Mouse (Mus musculus) MEL (cell line): ENCODE results near the gene Brpf1. TPM values are rescaled to one million over a fixed set of nuclear protein-coding genes. Genes with fewer than 3 reads are reported as not detected.
A peak's percentile ranks its signal among the peaks of the same experiment; 100 is the strongest.

Experiments used
- DNase-seq: peaks from one replicate; pipeline ENCODE4 v3.0.0; 2011; ENCODE audit warnings: low read depth, low spot score
- H3K27ac ChIP-seq: 2 replicates; pipeline ENCODE4 v1.5.1; 2012; ENCODE audit warnings: low read depth, mild to moderate bottlenecking, control low read depth, low read length, moderate library complexity; ENCODE audit not compliant: control insufficient read depth
- H3K27me3 ChIP-seq, 2 experiments: fragments of 150-350 bp in 1 of 2; sonication (generic) in 1 of 2; 2 replicates each; pipeline ENCODE4 v1.6.1; 2012; ENCODE audit warnings: low read length in 2 of 2, mild to moderate bottlenecking in 2 of 2, improper control_type of control experiment in 1 of 2, moderate library complexity in 1 of 2; ENCODE audit not compliant: insufficient read depth in 2 of 2, control insufficient read depth in 1 of 2
- H3K36me3 ChIP-seq, 2 experiments: 2 replicates each; pipeline ENCODE4 v1.6.1; 2012 to 2014; ENCODE audit warnings: low read length in 2 of 2, improper control_type of control experiment in 1 of 2, inconsistent platforms in 1 of 2, mild to moderate bottlenecking in 1 of 2; ENCODE audit not compliant: insufficient read depth in 2 of 2, control insufficient read depth in 1 of 2
- H3K4me1 ChIP-seq, 2 experiments: fragments of 150-350 bp in 1 of 2; sonication (generic) in 1 of 2; 2 replicates each; pipeline ENCODE4 v1.6.1; 2012; ENCODE audit warnings: low read length in 2 of 2, improper control_type of control experiment in 1 of 2, mild to moderate bottlenecking in 1 of 2; ENCODE audit not compliant: insufficient read depth in 2 of 2, control insufficient read depth in 1 of 2
- H3K4me3 ChIP-seq, 2 experiments: fragments of 150-350 bp in 1 of 2; sonication (generic) in 1 of 2; 2 replicates each; pipeline ENCODE4 v1.5.1; 2012; ENCODE audit warnings: low read depth in 2 of 2, low read length in 2 of 2, mild to moderate bottlenecking in 2 of 2, moderate library complexity in 2 of 2, control low read depth in 1 of 2, improper control_type of control experiment in 1 of 2; ENCODE audit not compliant: control insufficient read depth in 1 of 2, insufficient read depth in 1 of 2
- H3K79me2 ChIP-seq: 2 replicates; pipeline ENCODE4 v1.6.1; 2012; ENCODE audit warnings: mild to moderate bottlenecking, low read length, moderate library complexity; ENCODE audit not compliant: control insufficient read depth, poor library complexity, insufficient read depth
- H3K9ac ChIP-seq: 2 replicates; pipeline ENCODE4 v1.6.1; 2012; ENCODE audit warnings: low read depth, mild to moderate bottlenecking, control low read depth, low read length, moderate library complexity; ENCODE audit not compliant: control insufficient read depth, poor library complexity, severe bottlenecking
- H3K9me3 ChIP-seq: fragments of 150-350 bp; sonication (generic); replicated peaks from 2 replicates; pipeline ENCODE4 v1.6.1; 2012; ENCODE audit warnings: mild to moderate bottlenecking, low read length, improper control_type of control experiment, moderate library complexity; ENCODE audit not compliant: insufficient read depth
- BHLHE40 ChIP-seq: IDR thresholded peaks from 2 replicates; pipeline ENCODE4 v1.6.1; 2012; ENCODE audit warnings: low read depth, mild to moderate bottlenecking, inconsistent platforms, low read length, improper control_type of control experiment, borderline replicate concordance
- CHD1 ChIP-seq: IDR thresholded peaks from 2 replicates; pipeline ENCODE4 v1.6.1; 2012; ENCODE audit warnings: low read depth, mild to moderate bottlenecking, inconsistent platforms, low read length, improper control_type of control experiment
- ELF1 ChIP-seq: IDR thresholded peaks from 2 replicates; pipeline ENCODE4 v1.6.1; 2014; ENCODE audit warnings: low read depth, mild to moderate bottlenecking, inconsistent platforms, low read length, improper control_type of control experiment, moderate library complexity
- GABPA ChIP-seq: IDR thresholded peaks from 2 replicates; pipeline ENCODE4 v1.6.1; 2012; ENCODE audit warnings: low read depth, mild to moderate bottlenecking, inconsistent platforms, low read length, improper control_type of control experiment, moderate library complexity
- JUND ChIP-seq: IDR thresholded peaks from 2 replicates; pipeline ENCODE4 v1.6.1; 2011; ENCODE audit warnings: low read depth, mild to moderate bottlenecking, improper control_type of control experiment, low read length
- MXI1 ChIP-seq: IDR thresholded peaks from 2 replicates; pipeline ENCODE4 v1.6.1; 2011; ENCODE audit warnings: mild to moderate bottlenecking, low read depth, low read length, improper control_type of control experiment
- MYB ChIP-seq: IDR thresholded peaks from 2 replicates; pipeline ENCODE4 v1.6.1; 2011; ENCODE audit warnings: mild to moderate bottlenecking, low read depth, low read length, improper control_type of control experiment
- MYC ChIP-seq: IDR thresholded peaks from 2 replicates; pipeline ENCODE4 v1.6.1; 2011; ENCODE audit warnings: low read depth, mild to moderate bottlenecking, low read length, improper control_type of control experiment, moderate library complexity
- NELFE ChIP-seq: IDR thresholded peaks from 2 replicates; pipeline ENCODE4 v1.6.1; 2011; ENCODE audit warnings: low read depth, low read length, improper control_type of control experiment
- NRF1 ChIP-seq: IDR thresholded peaks from 2 replicates; pipeline ENCODE4 v1.6.1; 2014; ENCODE audit warnings: low read depth, mild to moderate bottlenecking, inconsistent platforms, low read length, improper control_type of control experiment, moderate library complexity; ENCODE audit not compliant: poor library complexity, insufficient read depth, severe bottlenecking
- POLR2AphosphoS2 ChIP-seq: IDR thresholded peaks from 2 replicates; pipeline ENCODE4 v1.6.1; 2011; ENCODE audit warnings: low read length, improper control_type of control experiment
- RCOR1 ChIP-seq: IDR thresholded peaks from 2 replicates; pipeline ENCODE4 v1.6.1; 2012; ENCODE audit warnings: low read depth, mild to moderate bottlenecking, inconsistent platforms, low read length, improper control_type of control experiment
- SIN3A ChIP-seq: IDR thresholded peaks from 2 replicates; pipeline ENCODE4 v1.6.1; 2012; ENCODE audit warnings: low read length, improper control_type of control experiment, inconsistent platforms
- SMC3 ChIP-seq: IDR thresholded peaks from 2 replicates; pipeline ENCODE4 v1.6.1; 2011; ENCODE audit warnings: low read depth, low read length, improper control_type of control experiment
- TAL1 ChIP-seq: IDR thresholded peaks from 2 replicates; pipeline ENCODE4 v1.6.1; 2012; ENCODE audit warnings: mild to moderate bottlenecking, inconsistent platforms, low read length, moderate library complexity, mixed read lengths
- TBP ChIP-seq: IDR thresholded peaks from 2 replicates; pipeline ENCODE4 v1.8.0; 2011; ENCODE audit warnings: low read depth, low read length, improper control_type of control experiment
- TCF12 ChIP-seq: IDR thresholded peaks from 2 replicates; pipeline ENCODE4 v1.6.1; 2014; ENCODE audit warnings: low read depth, mild to moderate bottlenecking, inconsistent platforms, low read length, improper control_type of control experiment, moderate library complexity
- UBTF ChIP-seq: IDR thresholded peaks from 2 replicates; pipeline ENCODE4 v1.6.1; 2012; ENCODE audit warnings: low read depth, mild to moderate bottlenecking, inconsistent platforms, low read length, improper control_type of control experiment, moderate library complexity, borderline replicate concordance; ENCODE audit not compliant: insufficient read depth
- USF2 ChIP-seq, 2 experiments: IDR thresholded peaks; 2 replicates each; pipeline ENCODE4 v1.6.1; 2011 to 2012; ENCODE audit warnings: improper control_type of control experiment in 2 of 2, low read length in 2 of 2, borderline replicate concordance in 1 of 2, inconsistent platforms in 1 of 2, low read depth in 1 of 2, mild to moderate bottlenecking in 1 of 2; ENCODE audit not compliant: insufficient read depth in 1 of 2
- ZKSCAN1 ChIP-seq: IDR thresholded peaks from 2 replicates; pipeline ENCODE4 v1.6.1; 2012; ENCODE audit warnings: low read depth, mild to moderate bottlenecking, inconsistent platforms, low read length, improper control_type of control experiment, moderate library complexity
- ZMIZ1 ChIP-seq: IDR thresholded peaks from 2 replicates; pipeline ENCODE4 v1.6.1; 2012; ENCODE audit warnings: low read depth, mild to moderate bottlenecking, inconsistent platforms, low read length, improper control_type of control experiment, moderate library complexity
- ZNF384 ChIP-seq: IDR thresholded peaks from 2 replicates; pipeline ENCODE4 v1.6.1; 2012; ENCODE audit warnings: low read depth, mild to moderate bottlenecking, inconsistent platforms, low read length, improper control_type of control experiment
- polyA plus RNA-seq, 2 experiments: library from polyadenylated mRNA; stranded (reverse) in 1 of 2; unstranded in 1 of 2; fragments of >175 nt in 1 of 2; fragments of >200 nt in 1 of 2; gene quantifications; 2 replicates each; pipeline versions ENCODE4 v1.2.1 to v1.2.4; 2012; ENCODE audit warnings: low replicate concordance in 2 of 2, low read depth in 1 of 2; ENCODE audit not compliant: insufficient read length in 2 of 2, insufficient read depth in 1 of 2, missing spikeins in 1 of 2
- total RNA-seq: library from RNA; depleted of rRNA; stranded (reverse); fragments of 300-350 nt; gene quantifications from 2 replicates; pipeline ENCODE4 v1.2.3, GENCODE M21; 2012

Brpf1 gene
- total and polyA plus RNA-seq, 3 experiments, result 32.6 to 46.8 (median 44.9) TPM

DNA sequence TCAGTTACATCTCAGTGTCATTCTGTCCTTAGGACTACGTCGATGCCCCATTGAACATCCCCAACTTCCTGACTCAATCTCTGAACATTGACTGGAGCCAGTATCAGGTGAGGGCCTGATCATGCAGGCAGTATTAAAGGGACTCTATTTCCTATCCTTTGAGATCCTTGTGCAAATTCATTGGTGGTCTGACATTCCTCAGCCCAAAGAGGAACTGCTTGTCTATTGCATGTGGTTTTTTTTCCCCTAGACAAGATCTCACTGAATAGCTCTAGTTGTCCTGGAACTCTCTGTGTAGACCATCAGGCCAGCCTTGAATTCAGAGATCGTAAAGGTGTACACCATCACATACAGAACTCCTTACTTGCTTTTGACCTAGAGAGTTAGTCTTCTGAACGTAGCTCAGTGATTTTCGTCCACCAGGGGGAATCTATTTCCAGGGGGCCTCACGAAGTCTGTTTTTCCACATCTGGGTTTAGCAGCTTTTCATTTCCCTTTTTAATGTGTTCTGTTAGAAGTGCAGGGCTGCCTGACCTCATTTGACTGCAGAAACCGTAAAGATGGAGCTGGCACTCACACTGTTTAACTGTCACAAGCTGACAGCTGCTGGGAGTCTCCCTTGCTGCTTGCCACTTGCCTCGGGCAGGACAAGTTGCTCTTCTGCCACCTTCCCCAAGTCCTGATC, 45.6 kb upstream of the Brpf1 start:
- H3K9me3 ChIP-seq, result no peaks in the 10 kb centered on the region
- H3K27ac ChIP-seq, result no peak overlapping the region
- no peak for DNase-seq
- 0 out of 2 replicates have a peak, but pooled peaks have one; percentile 11 for TF ChIP-seq SMC3
- TF ChIP-seq ELF1, result no peak
- no peak for TF ChIP-seq RCOR1
- no peak for TF ChIP-seq TCF12
- TF ChIP-seq SIN3A, result no peak
- no peak for TF ChIP-seq MXI1
- TF ChIP-seq UBTF, result no peak
- no peak for TF ChIP-seq JUND
- no peaks in the 10 kb centered on the region for H3K27me3 ChIP-seq
- H3K79me2 ChIP-seq, result no peaks in the 10 kb centered on the region
- peaks cover 0 to 3% of the 10 kb centered on the region in 2 experiments; a peak in 1 of 4 replicates for H3K36me3 ChIP-seq
- no peak overlapping the region for H3K9ac ChIP-seq
- no peak overlapping the region for H3K4me3 ChIP-seq
- no peaks in the 10 kb centered on the region for H3K4me1 ChIP-seq

DNA sequence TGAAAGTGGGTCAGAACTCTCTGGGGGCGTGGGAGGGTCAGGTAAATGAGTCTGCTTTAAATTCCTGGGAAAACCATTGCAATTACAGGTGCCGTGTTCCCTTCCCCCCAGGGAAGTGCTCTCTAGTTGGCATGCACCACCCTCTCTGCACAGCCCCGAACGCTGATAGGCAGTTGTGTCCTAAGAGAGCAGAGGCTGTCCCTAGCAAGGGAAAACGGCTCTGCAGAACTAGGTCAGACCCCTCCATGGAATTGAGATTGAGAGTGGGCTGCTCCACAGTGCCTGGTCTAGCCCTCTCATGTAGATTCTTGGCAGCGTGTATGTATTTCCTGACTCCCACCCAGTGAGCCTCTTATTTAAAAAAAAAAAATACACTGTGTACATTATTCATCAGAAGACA, 43.4 kb upstream of the Brpf1 start:
- Histone ChIP-seq H3K27me3 (no peaks in the 10 kb centered on the region), H3K36me3 (no peaks in the 10 kb centered on the region; a peak in 1 of 4 replicates)

More for the DNA sequence above, 43.4 kb upstream of the Brpf1 start:
- Histone ChIP-seq H3K9ac (no peak overlapping the region), H3K79me2 (no peaks in the 10 kb centered on the region), H3K9me3 (no peaks in the 10 kb centered on the region), H3K27ac (no peak overlapping the region), H3K4me1 (no peaks in the 10 kb centered on the region), H3K4me3 (no peak overlapping the region)
- no peak for TF ChIP-seq MYB
- TF ChIP-seq ZMIZ1, result no peak
- no peak for TF ChIP-seq ZKSCAN1
- TF ChIP-seq JUND, result no peak
- no peak for TF ChIP-seq NRF1
- TF ChIP-seq MYC, result no peak
- no peak for TF ChIP-seq POLR2AphosphoS2
- no peak for TF ChIP-seq CHD1
- TF ChIP-seq USF2 (IDR thresholded peaks at IDR 0.05; ENCODE audit: borderline replicate concordance in 1 of 2, insufficient read depth in 1 of 2, low read depth in 1 of 2, low read length in 2 of 2), result no peak
- no peak for TF ChIP-seq ZNF384
- no peak for TF ChIP-seq TAL1
- no peak for TF ChIP-seq BHLHE40
- TF ChIP-seq NELFE, result no peak
- TF ChIP-seq UBTF, result no peak
- TF ChIP-seq TBP, result no peak
- TF ChIP-seq GABPA, result no peak
- no peak for DNase-seq
